Mouse (Mus musculus) spleen, embryonic (tissue): ENCODE measurements around the gene Acaa1a.

Experiments
- CTCF ChIA-PET: fragments of 350-600 bp; sonication (Branson Sonifier 250); formaldehyde crosslinking; loops from one replicate; lab custom pipeline; 2022; lab: Charles Lee

Acaa1a gene

DNA sequence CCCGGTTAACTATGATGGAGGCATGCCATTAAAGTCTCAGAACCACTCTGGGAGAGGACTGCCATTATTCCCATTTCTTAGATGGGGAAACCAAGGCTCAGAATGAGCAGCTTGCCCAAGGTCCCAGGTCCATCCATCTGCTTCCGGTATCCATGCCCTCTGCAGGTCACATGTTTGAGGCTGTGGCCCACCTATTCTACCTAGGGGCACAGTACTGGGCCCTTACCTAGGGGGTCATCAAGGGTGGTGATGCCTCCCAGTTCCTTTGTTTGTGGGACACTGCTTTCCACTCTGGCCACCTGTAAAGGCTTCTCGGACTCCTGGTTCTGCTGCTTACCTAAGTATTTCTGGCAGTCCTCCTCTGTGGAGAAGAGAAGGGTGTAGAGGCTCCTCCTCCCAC lies 1.1 kb upstream of the Acaa1a start:
- CTCF ChIA-PET = no interaction called here

DNA sequence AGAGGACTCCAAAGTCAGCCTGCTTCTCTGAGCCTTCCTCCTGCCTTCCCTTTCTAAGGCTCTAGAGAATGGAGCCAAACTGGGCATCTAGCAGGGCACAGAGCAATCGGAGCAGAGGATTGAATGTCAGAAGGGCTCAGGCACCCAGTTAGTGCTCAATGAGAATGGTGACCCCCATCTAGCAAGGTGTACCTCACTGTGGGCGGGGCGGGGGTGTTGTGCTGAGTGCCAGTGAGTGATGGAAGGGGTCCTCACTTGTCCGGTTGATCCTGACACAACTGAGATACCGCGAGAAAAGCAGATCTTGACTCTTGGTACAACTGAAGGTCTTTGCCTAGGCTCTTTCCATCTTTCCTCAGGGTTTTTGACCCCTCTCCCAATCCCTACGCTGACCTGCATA lies 370 bp upstream of the Acaa1a start:
- CTCF ChIA-PET = interaction anchor here (0.6 to 1.3 kb wide), 2 partner anchors 9 to 15 kb away, joined by 3 to 5 read pairs; no protein-coding TSS in a partner anchor

DNA sequence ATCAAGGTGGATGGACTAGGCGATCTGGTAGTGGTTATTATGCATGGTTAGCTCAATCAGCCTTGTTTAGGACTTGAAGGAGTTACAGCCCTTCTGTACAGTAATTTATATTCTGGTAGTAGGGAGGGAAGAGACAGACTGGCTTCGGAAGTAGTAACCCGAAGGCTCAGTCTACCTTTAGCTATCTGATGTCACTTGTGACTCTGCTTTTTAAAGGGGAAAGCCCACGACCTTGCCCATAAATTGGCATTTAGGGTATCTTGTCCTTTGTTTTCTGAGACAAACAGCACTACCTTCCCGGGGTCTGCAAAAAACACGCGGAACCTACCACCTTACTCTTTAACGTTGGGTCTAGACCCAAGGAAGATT lies 720 bp downstream of the Acaa1a start:
- CTCF ChIA-PET = interaction anchor here (1.3 kb wide), 1 partner anchor 11 kb away, joined by 5 read pairs; no protein-coding TSS in a partner anchor

DNA sequence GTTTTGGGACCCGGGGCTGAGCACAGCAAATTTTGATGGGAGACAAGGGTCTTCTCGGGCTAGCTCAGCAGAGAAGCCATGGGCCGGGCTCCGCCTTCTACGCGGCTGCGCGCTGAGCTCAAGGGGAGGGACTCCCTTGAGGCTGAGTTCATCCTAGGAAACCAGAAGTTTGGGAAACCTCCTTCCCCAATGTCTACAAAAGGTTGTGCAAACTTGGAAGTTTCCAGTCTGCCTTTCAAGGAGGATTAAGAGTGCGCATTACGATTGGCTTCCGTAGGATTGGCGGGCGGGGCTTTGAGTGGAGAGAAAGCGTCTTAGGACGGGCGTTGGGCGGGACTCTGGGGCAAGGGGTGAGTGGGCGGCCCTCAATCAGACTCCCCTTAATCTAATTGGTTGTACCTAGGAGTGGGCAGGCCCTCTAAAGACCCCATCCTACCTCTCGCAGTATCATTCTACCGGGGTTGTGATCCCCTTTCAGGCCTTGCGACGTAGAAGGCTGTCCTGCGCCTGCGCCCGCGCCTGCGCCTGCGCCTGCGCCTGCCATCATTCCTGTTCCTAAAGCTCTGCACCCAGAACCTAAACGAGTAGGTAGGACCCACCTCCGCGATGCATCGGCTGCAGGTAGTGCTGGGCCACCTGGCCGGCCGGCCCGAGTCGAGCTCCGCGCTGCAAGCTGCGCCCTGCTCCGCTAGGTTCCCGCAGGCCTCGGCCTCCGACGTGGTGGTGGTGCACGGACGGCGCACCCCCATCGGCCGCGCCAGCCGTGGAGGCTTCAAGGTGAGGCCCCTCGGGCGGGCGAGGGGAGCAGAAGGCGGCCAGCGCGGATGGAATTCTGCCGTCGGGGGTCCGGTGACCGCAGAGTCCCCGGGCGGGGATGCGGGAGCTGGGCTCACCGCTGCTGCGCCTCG lies 1.7 kb downstream of the Acaa1a start, which contains the start of gene Myd88:
TSS of gene Myd88 (minus strand) at position 503 of the 908 bp plus-strand sequence.
- CTCF ChIA-PET = no interaction called here

DNA sequence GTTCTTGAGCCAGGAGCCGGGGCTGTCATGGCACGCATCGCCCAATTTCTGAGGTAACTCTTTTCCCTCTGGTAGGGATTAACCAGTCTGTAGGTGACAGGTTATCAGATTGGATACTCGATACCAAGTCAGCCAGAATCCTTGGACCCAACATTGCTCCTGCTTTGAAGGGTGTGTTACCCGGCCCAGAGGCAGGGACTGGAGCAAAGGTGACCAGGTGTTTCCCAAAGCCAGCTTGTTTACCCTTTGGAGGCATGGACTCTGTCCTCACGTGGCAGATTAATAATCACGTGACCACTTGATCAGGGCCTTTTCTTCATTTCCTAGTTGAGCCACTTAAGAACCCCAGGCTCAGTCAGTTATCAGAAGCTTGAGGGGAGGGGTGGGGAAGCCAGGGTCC lies 3.3 kb downstream of the Acaa1a start:
- CTCF ChIA-PET = no interaction called here

DNA sequence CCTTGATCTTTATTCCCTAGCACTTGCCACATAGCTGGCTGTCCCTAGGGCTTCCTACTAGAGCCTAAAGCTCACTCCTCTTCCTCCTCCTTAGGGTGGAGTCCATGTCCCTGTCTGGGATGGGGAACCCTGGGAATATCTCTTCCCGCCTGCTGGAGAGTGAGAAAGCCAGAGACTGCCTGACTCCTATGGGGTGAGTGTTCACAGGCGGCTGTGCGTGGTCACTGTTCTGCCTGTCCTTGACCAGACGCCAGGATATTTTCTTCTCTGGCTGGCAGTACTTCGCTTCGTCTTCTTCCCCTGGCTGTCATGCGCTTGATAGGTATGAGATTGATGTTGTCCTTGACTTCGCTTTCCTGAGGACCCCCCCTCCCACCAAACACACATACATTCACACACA lies 6.9 kb downstream of the Acaa1a start:
- CTCF ChIA-PET = no interaction called here

DNA sequence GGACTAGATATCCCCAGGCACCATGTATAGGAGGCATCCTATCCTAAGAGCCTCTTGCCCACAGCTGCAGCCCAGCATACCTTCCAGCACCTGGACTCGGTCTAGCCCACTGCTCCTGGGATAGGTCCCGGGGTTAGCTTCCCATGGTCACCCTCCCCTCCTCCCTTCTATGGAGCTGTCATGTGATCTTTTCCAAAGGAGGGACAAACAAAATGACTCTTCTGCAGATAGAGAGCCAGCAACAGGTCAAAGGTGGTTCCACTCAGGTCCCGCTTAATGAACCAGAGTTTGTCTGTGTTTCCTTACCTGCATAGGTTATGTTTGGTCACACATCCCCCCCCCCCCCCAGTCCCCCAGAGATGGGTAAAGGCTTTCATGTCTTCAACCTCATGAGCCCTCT lies 11.1 kb downstream of the Acaa1a start:
- CTCF ChIA-PET = no interaction called here

DNA sequence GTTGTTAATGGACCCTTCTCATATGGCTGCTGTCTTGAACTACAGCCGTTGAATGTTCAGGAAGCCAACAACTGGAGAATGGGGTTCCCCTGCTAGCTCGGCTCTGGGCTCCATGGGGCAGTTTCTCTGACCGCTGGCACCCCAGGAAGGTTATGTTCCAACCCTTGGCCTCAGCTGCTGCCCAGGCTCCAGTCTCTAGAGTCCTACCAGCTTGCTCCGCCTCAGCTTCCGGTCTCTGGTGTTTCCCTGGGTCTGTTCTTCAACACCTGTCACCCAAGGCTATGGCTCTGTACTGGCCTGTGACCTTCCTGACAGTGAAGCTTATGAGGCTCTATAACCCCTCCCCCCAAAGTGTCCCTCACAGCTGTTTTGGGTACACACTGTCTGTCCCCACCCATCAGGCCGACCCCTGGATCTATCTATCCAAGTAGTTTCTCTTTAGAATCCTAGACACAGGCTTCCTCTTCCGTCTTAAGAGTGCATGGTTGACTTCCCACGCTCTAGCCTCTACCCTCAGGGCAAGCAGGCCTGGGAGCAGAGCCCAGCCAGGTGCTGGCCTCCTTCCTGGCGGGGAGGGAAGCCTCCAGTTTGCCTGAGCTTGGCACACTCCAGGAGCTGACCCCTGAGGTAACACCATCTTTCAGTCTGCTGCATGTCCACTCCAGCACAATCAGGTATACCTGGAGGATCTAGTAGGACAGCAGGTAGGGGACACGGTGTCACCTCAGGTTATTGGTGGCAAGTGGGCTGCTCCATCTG lies 11.7 kb downstream of the Acaa1a start:
- CTCF ChIA-PET = interaction anchor here (0.6 to 0.7 kb wide), 2 partner anchors 31 to 107 kb away, joined by 3 to 4 read pairs; no protein-coding TSS in a partner anchor

DNA sequence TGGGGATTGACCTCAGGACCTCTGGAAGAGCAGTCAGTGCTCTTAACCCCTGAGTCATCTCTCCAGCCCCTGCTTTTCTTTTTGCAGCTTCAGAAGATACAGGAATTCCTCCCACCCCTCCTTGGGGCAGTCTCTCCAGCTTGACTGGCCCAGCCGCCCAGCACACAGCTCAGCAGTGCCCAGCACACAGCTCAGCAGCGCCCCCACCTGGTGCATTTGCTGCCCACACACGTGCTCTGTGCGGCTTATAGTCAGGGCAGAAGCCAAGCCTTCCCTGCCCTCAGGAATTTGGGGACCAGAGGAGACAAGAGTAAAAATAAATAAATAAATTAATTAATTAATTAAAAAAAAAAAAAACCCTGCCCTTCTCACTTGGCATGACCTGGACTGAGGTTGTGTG lies 12.6 kb downstream of the Acaa1a start:
- CTCF ChIA-PET = interaction anchor here (0.7 kb wide), 3 partner anchors 32 to 135 kb away, joined by 3 to 8 read pairs (median 4); no protein-coding TSS in a partner anchor

DNA sequence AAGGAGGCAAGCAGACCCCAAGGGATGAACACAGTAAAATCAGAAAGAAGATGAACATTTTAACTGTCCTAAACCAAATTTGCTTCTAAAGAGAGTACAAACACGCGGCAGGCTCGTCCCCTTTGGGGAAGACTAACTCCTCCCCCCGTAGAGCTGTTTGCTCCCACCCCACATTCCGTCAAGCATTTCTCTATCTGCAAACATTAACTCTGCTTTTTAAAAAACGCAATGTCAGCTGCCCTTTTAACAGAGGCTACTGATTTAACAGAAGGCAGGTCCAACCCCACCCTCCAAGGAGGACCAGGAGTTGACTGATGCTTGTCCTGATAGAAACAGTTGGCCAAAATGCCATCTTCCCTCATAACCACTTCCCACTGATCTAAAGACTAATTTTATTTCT lies 14.4 kb downstream of the Acaa1a start:
- CTCF ChIA-PET = no interaction called here

DNA sequence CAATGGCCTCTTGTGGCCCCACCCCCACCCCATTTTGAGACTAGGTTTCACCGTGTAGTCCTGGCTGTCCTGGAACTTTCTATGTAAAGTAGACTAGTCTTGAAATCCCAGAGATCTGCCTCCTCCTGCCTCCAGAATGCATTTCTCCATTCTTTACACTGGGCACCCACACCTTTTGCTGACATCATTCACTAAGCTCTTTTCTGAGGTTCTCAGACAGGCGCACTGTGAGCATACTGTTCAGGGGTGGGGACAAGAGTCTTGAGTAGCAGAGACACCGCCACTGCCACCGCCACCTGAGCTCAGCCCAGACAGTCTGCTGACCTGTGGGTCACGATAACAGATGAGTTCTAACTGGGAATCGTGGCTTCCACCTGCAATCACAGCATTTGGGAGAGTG lies 16.5 kb downstream of the Acaa1a start:
- CTCF ChIA-PET = no interaction called here

DNA sequence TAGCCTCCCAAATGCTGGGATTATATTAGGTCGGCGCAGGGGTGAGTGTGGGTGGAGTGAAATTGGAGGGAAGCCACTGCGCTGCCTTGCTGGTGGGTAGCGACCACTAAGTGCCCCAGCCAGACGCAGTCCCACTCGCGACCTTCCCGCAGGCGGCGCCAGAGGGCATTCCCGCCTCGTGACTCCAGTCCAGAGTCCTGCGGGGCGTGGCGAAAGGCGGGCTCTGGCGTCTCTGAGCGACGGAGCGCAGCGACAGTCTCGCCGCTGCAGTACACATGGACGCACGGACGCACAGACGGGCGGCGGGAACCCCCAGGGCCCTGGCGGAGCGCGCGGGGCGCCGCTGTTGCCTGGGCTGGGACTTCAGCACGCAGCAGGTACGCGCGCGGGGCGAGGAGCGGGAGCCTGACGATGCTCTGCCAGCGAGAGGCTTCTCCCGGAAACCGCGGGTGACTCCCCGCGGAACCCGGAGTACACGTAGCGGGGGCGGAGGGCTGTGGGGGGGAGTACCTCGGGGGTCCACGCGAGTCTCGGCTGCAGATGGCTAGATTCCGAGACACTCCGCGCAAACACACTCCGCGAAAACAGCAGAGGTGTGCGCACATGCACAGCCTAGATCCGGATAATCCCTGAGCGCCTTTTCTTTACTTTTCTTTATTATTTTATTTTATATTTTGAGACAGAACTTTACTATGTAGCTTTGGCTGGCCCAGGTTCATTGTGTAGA lies 18.0 kb downstream of the Acaa1a start, which contains the start of gene Xylb:
TSS of gene Xylb (plus strand) at position 51 of the 727 bp plus-strand sequence.
- CTCF ChIA-PET = no interaction called here

DNA sequence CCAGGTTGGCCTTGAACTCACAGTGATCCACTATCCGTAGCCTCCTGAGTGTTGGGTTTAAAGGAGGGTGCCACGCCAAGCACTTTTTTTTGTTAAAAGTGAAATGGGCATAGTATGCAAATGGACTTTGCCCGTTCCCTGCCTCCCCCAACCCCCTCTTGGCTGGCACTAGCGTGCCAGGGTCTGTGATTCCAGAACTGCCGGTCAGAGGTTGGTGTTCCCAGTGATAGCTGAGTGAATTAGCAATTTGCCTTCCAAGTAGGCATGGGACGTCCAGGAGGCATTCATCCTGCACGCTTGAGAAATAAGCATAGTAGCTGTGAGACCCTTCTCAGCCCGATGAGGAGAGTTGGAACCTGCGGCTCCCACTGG lies 18.6 kb downstream of the Acaa1a start:
- CTCF ChIA-PET = no interaction called here

DNA sequence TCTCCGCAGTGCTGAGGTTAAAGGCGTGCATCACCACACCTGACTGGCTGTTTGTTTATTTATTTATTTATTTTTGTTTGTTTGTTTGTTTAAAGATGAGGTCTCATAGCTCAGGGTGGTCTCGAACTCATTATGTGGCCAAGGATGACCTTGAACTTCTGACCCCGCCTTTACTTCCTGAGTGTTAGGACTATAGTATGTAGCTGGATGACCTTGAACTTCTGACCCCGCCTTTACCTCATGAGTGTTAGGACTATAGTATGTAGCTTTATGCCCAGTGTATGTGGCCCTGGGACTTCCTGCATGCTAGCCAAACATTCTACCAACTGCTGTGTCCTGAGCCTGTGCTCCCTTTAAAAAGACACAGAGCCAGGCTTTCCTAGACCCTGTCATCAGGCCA lies 21.9 kb downstream of the Acaa1a start:
- CTCF ChIA-PET = interaction anchor here (0.6 kb wide), 1 partner anchor 14 kb away, joined by 6 read pairs; no protein-coding TSS in a partner anchor

DNA sequence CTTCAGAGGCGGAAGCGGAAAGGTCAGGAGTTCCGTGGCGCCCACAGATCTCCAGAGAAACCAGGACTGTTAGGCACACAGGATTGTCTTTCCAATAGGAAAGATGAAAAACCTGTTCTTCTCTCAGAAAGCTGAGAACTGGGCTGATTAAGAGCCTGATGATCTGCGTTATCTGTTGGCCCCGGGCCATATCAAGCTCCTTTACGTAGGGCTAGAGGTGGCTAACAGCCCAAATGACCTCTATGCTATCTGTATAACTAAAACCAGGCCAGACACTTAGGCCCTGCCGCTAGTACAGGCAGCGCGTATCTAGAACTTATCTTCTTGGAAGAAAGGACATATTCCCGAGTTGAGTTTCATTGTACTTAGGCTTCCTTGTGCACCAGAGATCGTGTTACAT lies 23.8 kb downstream of the Acaa1a start:
- CTCF ChIA-PET = no interaction called here

DNA sequence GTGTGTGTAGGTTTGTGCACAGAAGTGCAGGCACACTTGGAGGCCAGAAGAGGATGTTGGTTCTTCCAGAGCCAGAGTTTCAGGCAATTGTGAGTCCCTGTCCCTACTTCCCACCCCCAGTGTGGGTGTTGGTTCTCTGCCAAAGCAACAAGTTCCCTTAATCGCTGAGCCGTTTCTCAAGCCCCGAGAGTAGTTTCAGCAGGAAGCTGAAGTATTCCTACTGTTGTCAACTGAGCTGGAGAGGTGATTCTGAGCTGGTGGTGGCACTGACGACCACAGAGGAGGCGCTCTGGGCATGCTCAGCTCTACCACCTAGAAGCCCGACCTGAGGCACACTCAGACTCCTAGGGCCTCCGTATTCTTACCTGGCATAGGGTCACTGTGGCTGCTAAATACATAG lies 25.8 kb downstream of the Acaa1a start, which contains the start of gene Slc22a14:
TSS of gene Slc22a14 (minus strand) at position 270 of the 400 bp plus-strand sequence.
- CTCF ChIA-PET = no interaction called here

DNA sequence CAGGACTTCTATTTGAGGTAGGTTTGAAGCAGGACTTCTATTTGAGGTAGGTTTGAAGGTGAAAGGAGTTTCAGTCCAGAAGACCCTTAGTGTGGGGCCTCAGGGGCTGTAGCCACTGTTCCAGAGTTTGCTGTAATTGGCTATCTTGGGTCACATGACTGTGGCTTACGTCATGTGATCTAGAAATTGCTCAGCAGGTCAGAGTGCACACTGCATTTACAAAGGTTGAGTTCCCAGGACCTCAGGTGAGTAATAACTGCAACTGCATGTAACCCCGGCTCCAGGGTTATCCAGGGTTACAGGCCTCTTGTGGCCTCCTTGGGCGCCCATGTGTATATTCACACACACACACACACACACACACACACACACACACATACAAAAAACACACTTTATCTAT lies 28.9 kb downstream of the Acaa1a start:
- CTCF ChIA-PET = no interaction called here

DNA sequence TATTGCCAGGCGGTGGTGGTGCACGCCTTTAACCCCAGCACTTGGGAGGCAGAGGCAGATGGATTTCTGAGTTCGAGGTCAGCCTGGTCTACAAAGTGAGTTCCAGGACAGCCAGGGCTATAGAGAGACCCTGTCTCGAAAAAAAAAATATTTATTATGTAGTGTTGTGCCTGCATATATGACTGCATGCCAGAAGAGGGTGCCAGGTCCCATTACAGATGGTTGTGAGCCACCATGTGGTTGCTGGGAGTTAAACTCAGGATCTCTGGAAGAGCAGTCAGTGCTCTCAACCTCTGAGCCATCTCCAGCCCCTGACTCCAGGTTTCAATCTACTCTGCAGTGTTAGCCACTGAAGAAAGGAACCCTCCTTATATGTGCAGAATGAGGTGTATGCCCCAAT lies 31.3 kb downstream of the Acaa1a start:
- CTCF ChIA-PET = interaction anchor here (0.5 kb wide), 1 partner anchor 800 kb away, joined by 6 read pairs; no protein-coding TSS in a partner anchor

DNA sequence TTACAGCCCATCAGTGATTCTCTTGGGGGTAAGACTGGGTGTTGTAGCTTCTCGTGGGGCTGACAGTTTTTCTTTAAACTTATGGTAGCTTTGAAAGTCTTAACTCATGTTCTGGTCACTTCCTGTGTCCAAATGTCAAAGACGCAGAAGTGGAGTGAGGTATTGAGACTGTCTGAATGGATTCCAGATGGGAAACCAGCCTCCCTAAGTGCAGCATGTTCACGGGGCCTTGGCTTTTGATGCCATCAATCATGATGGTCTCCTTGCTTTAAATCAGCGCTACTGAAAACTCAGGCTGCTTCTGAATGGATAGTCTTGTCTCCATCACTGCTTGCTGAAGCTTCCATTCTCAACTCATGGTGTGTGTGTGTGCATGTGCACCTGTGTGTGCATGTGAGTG lies 31.8 kb downstream of the Acaa1a start:
- CTCF ChIA-PET = interaction anchor here (0.5 kb wide), 1 partner anchor 801 kb away, joined by 6 read pairs; no protein-coding TSS in a partner anchor

DNA sequence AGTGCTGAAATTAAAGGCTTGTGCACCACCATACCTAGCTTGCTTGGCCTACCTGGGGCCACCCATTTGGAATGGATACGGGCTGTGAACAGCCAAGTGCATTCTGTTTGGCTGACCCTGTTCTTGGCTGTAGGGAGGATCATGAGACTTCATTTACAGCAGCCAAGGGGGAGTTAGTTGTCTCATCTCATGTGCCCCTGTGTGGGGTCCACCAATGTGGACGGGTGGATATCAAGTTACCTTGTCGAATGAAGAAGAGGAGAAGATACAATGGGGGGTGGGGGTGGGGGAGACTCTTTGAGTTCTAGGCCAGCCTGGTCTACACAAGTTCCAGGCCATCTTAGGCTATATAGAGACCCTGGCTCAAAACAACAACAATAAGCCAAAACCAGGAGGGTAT lies 35.5 kb downstream of the Acaa1a start:
- CTCF ChIA-PET = interaction anchor here (0.6 kb wide), 1 partner anchor 13 kb away, joined by 6 read pairs; no protein-coding TSS in a partner anchor

DNA sequence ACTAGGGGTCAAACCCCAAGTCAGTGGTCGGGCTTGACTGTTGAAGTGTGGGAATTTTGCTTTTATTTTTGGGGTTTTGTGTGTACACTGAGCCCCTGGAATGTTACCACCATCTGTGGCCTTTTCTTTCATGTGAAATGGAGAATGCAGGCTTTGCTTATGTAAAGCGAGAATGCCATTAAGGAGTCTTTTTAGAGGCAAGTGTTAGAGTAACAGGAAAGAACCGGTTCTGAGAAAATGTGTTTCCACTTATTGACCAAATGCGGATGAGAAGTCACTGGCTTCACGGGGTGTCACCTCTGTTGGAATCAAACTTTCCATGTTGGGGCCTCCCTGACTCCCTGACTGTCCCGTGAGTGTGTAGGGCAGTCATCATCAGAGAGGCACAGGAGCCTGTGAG lies 36.1 kb downstream of the Acaa1a start:
- CTCF ChIA-PET = no interaction called here
